Mouse (Mus musculus) heart, postnatal 10 days (tissue): ENCODE measurements at regions not wholly inside any gene's neighbourhood (a gene's known extent, or its start where the extent isn't known, plus 50 kb on each side); places are given as distances from the start of the nearest gene placed in this dataset.

Source experiments
- DNase-seq, 2 experiments: peaks; one replicate each; pipeline ENCODE4 v3.0.0; 2021
- intact Hi-C: fragments of 180-260 bp; cut with DNase I; formaldehyde crosslinking; loops from one replicate; pipeline ENCODE4 v1.15.1; 2025

DNA sequence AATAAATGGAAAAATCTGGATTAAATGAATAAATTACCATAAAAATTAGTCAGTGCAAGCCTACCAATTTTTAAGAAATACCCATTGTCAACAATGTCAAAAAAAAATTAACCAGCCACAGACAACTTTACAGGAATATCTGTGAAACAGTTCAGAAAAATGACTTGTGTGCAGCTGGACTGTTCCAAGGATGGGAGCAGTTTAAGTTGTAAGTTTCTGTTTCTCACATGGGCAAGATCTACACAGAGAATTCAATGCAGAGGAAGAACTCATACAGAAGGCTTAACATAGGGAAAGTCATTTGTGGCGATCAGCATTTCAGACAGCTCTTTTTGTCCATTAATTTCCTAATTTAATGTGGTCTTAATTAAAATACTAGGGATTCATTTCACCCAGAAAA, 71.9 kb upstream of the Tdrd3 start:
- intact Hi-C loops: no loop called here
- no peak for DNase-seq

- intact Hi-C loops: no loop called here
Observed at GRCm38 (mm10) chr14:87346812-87347211, 69.6 kb upstream of the Tdrd3 start.

DNA sequence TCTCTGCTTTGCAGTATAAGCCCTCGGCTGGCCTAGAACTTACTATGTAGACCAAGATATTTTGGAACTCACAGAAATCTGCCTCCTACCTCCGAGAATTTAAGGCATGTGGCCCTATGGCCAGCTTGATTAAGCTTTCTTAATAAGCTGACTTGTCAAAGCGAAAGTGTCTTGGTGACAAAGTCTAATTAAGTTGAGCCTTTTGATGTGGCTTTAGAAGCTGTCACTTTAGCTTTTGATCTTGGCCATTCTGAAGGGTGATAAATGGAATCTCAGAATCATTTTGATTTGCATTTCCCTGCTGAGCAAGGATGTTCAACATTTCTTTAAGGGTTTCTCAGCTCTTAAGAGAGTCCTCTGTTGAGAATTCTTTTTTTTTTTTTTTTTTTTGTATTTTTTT, 67.6 kb upstream of the Tdrd3 start:
- intact Hi-C loops: no loop called here

More at GRCm38 (mm10) chr14:87346812-87347211, 69.6 kb upstream of the Tdrd3 start:
- no peak for DNase-seq

DNA sequence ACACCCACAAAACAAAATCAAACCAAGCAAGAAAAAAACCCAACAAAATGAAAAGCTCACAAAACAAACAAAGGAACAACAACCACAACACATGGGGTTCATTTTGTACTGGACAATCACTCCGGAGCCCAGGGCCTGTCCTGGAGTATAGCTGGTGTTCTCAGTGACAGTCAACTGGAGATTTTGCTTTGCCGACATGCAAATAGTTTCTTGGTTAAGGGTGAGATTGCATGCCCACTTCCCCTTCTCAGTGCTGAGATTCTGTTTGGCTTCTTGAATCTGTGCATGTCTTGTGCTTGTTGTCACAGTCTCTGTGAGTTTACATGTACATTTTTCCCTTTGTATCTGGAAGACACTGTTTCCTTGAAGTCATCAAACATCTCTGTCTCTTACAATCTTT, 50.6 kb upstream of the Tdrd3 start:
- intact Hi-C loops: no loop called here
- DNase-seq: no peak

More for the DNA sequence above, 67.6 kb upstream of the Tdrd3 start:
- no peak for DNase-seq
